Mouse (Mus musculus): ENCODE results near the gene Trim2. TPM values are rescaled to one million over a fixed set of nuclear protein-coding genes. Genes with fewer than 3 reads are reported as not detected.

Gene Trim2
- total and polyA plus RNA-seq, 2 experiments from 2014 or later, result 149 to 291 TPM

DNA sequence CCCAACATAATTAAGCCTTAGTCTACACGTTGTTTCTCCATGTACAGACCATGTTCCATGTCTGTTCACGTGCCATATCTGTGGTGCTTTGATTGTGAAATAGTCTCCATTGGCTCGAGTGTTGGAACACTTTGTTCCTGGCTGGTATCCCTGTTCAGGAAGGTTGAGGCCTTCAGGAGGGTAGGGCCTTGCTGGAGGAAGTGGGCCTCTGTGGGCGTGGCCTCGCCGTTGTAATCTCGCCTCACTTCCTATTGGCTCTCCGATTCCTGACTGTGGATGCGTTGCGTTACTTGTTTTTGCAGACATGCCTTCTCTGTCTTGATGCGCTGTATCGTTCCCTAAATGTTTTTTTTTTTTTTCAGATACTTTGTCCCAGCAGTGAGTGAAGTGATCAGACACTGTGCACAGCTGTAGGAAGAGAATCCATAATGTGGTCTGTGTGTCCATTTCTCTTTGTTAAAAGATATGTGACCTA is 18.3 kb upstream of the Trim2 start:
- Histone ChIP-seq H3K9me3 (ENCODE audit: low read length) (no peaks in the 10 kb centered on the region), H3K27ac (ENCODE audit: low read depth, low read length) (no peak overlapping the region), H3K9ac (replicated peaks; ENCODE audit: low read length, poor library complexity, severe bottlenecking) (no peak overlapping the region), H3K27me3 (ENCODE audit: insufficient read depth, low read length) (no peaks in the 10 kb centered on the region), H3K4me2 (ENCODE audit: low read depth, low read length, poor library complexity, severe bottlenecking) (no peak overlapping the region), H3K4me1 (ENCODE audit: insufficient read depth, low read length) (no peaks in the 10 kb centered on the region), H3K36me3 (ENCODE audit: insufficient read depth, low read length) (no peaks in the 10 kb centered on the region), H3K4me3 (ENCODE audit: low read depth, low read length) (no peak overlapping the region)
- TF ChIP-seq CTCF (IDR thresholded peaks at IDR 0.05), result no peak
- no peak for ATAC-seq (ENCODE audit: low FRiP score)
- no peak for DNase-seq (ENCODE audit: low spot score)
- WGBS, result 90% methylated on average over 12 of the region's 12 CpGs

GRCm38 (mm10) chr3:84324478-84324877 is 17.8 kb upstream of the Trim2 start:
- no peak for ATAC-seq (ENCODE audit: low FRiP score)

GRCm38 (mm10) chr3:84324000-84324399 is 17.3 kb upstream of the Trim2 start:
- Histone ChIP-seq H3K27ac (ENCODE audit: low read depth, low read length) (no peak overlapping the region), H3K9me3 (ENCODE audit: low read length) (no peaks in the 10 kb centered on the region), H3K27me3 (ENCODE audit: insufficient read depth, low read length) (no peaks in the 10 kb centered on the region), H3K36me3 (ENCODE audit: insufficient read depth, low read length) (no peaks in the 10 kb centered on the region), H3K4me3 (ENCODE audit: low read depth, low read length) (no peak overlapping the region), H3K4me2 (ENCODE audit: low read depth, low read length, poor library complexity, severe bottlenecking) (no peak overlapping the region), H3K4me1 (ENCODE audit: insufficient read depth, low read length) (no peaks in the 10 kb centered on the region), H3K9ac (replicated peaks; ENCODE audit: low read length, poor library complexity, severe bottlenecking) (no peak overlapping the region)
- DNase-seq (ENCODE audit: low spot score), result no peak
- no peak for ATAC-seq (ENCODE audit: low FRiP score)
- no peak for TF ChIP-seq CTCF (IDR thresholded peaks at IDR 0.05)
- WGBS, result 38% methylated on average over 6 of the region's 6 CpGs

More at GRCm38 (mm10) chr3:84324478-84324877, 17.8 kb upstream of the Trim2 start:
- no peak overlapping the region for H3K9ac ChIP-seq (replicated peaks; ENCODE audit: low read length, poor library complexity, severe bottlenecking)
- H3K36me3 ChIP-seq (ENCODE audit: insufficient read depth, low read length), result no peaks in the 10 kb centered on the region
- no peaks in the 10 kb centered on the region for H3K9me3 ChIP-seq (ENCODE audit: low read length)
- DNase-seq (ENCODE audit: low spot score), result no peak
- H3K4me2 ChIP-seq (ENCODE audit: low read depth, low read length, poor library complexity, severe bottlenecking), result no peak overlapping the region
- no peak for TF ChIP-seq CTCF (IDR thresholded peaks at IDR 0.05)
- no peak overlapping the region for H3K4me3 ChIP-seq (ENCODE audit: low read depth, low read length)
- H3K27me3 ChIP-seq (ENCODE audit: insufficient read depth, low read length), result no peaks in the 10 kb centered on the region
- no peaks in the 10 kb centered on the region for H3K4me1 ChIP-seq (ENCODE audit: insufficient read depth, low read length)
- no peak overlapping the region for H3K27ac ChIP-seq (ENCODE audit: low read depth, low read length)
- WGBS, result 21% methylated on average over 3 of the region's 3 CpGs

DNA sequence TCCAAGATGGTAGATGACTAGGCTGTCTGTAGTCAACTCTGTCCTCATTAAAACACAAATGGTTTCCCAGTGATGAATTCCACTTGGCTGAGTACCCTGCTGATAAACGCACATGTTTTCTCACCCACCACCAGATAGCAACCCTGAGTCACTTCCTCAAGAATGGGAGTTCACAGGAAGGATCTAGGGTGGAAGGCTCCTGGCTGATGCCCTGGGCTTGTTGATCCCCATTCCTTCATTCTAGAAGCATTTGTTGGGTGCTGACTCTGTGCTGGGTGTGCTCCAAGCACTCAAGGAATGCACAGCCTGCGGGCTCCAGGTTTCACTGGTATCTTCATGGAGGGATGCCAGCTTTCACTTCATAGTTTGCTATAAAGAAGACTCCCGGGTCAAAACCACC is 12.8 kb upstream of the Trim2 start:
- Histone ChIP-seq H3K27me3 (ENCODE audit: insufficient read depth, low read length) (no peaks in the 10 kb centered on the region), H3K4me1 (ENCODE audit: insufficient read depth, low read length) (no peaks in the 10 kb centered on the region), H3K27ac (ENCODE audit: low read depth, low read length) (no peak overlapping the region), H3K9me3 (ENCODE audit: low read length) (no peaks in the 10 kb centered on the region), H3K4me3 (ENCODE audit: low read depth, low read length) (no peak overlapping the region), H3K36me3 (ENCODE audit: insufficient read depth, low read length) (no peaks in the 10 kb centered on the region), H3K9ac (replicated peaks; ENCODE audit: low read length, poor library complexity, severe bottlenecking) (no peak overlapping the region), H3K4me2 (ENCODE audit: low read depth, low read length, poor library complexity, severe bottlenecking) (no peak overlapping the region)
- TF ChIP-seq CTCF (IDR thresholded peaks at IDR 0.05), result no peak
- ATAC-seq (ENCODE audit: low FRiP score) (no peak), DNase-seq (ENCODE audit: low spot score) (no peak)
- 88% methylated on average over 3 of the region's 3 CpGs for WGBS

- H3K9me3 ChIP-seq (ENCODE audit: low read length), result no peaks in the 10 kb centered on the region
- no peak overlapping the region for H3K27ac ChIP-seq (ENCODE audit: low read depth, low read length)
- no peak overlapping the region for H3K9ac ChIP-seq (replicated peaks; ENCODE audit: low read length, poor library complexity, severe bottlenecking)
- H3K36me3 ChIP-seq (ENCODE audit: insufficient read depth, low read length), result no peaks in the 10 kb centered on the region
- H3K27me3 ChIP-seq (ENCODE audit: insufficient read depth, low read length), result no peaks in the 10 kb centered on the region
- no peak for DNase-seq (ENCODE audit: low spot score)
- H3K4me1 ChIP-seq (ENCODE audit: insufficient read depth, low read length), result no peaks in the 10 kb centered on the region
- no peak overlapping the region for H3K4me2 ChIP-seq (ENCODE audit: low read depth, low read length, poor library complexity, severe bottlenecking)
- ATAC-seq (ENCODE audit: low FRiP score), result no peak
- TF ChIP-seq CTCF (IDR thresholded peaks at IDR 0.05), result no peak
- H3K4me3 ChIP-seq (ENCODE audit: low read depth, low read length), result no peak overlapping the region
- 95% methylated on average over 4 of the region's 4 CpGs for WGBS
Observed at GRCm38 (mm10) chr3:84318865-84319264, 12.2 kb upstream of the Trim2 start.

- DNase-seq (ENCODE audit: low spot score), result peak; percentile 93
- Histone ChIP-seq H3K4me2 (ENCODE audit: low read depth, low read length, poor library complexity, severe bottlenecking) (peak overlapping the region; percentile 40), H3K36me3 (ENCODE audit: insufficient read depth, low read length) (no peaks in the 10 kb centered on the region), H3K9ac (replicated peaks; ENCODE audit: low read length, poor library complexity, severe bottlenecking) (no peak overlapping the region), H3K4me3 (ENCODE audit: low read depth, low read length) (no peak overlapping the region), H3K9me3 (ENCODE audit: low read length) (no peaks in the 10 kb centered on the region), H3K27me3 (ENCODE audit: insufficient read depth, low read length) (no peaks in the 10 kb centered on the region), H3K4me1 (ENCODE audit: insufficient read depth, low read length) (no peaks in the 10 kb centered on the region), H3K27ac (ENCODE audit: low read depth, low read length) (no peak overlapping the region)
- 14% methylated on average over 8 of the region's 8 CpGs for WGBS
- peak; percentile 72; the same call in 1 of the 2 replicates for ATAC-seq (ENCODE audit: low FRiP score)
- TF ChIP-seq CTCF (IDR thresholded peaks at IDR 0.05), result peak; percentile 90
Observed at GRCm38 (mm10) chr3:84314651-84315191, 8.0 kb upstream of the Trim2 start.
